Mouse (Mus musculus): ENCODE results near the gene Zfp664.

Gene Zfp664

GRCm38 (mm10) chr5:124922356-124923352 lies 60.2 kb downstream of the Zfp664 start:
- peak; percentile 48 for DNase-seq (ENCODE audit: low read depth, low spot score)

GRCm38 (mm10) chr5:124929425-124930054 lies 67.0 kb downstream of the Zfp664 start:
- no peak for DNase-seq (ENCODE audit: low read depth, low spot score)

- DNase-seq (ENCODE audit: low read depth, low spot score), result no peak
Observed at GRCm38 (mm10) chr5:124930055-124930439, 67.6 kb downstream of the Zfp664 start.

- DNase-seq (ENCODE audit: low read depth, low spot score), result no peak
Observed at GRCm38 (mm10) chr5:124930603-124931002, 68.1 kb downstream of the Zfp664 start.

GRCm38 (mm10) chr5:124931076-124931475 lies 68.6 kb downstream of the Zfp664 start:
- no peak for DNase-seq (ENCODE audit: low read depth, low spot score)

GRCm38 (mm10) chr5:124934558-124934957 lies 72.1 kb downstream of the Zfp664 start:
- DNase-seq (ENCODE audit: low read depth, low spot score), result no peak

GRCm38 (mm10) chr5:124943181-124943792 lies 80.8 kb downstream of the Zfp664 start:
- no peak for DNase-seq (ENCODE audit: low read depth, low spot score)

- peak; percentile 44 for DNase-seq (ENCODE audit: low read depth, low spot score)
Observed at GRCm38 (mm10) chr5:124943793-124944383, 81.4 kb downstream of the Zfp664 start.

GRCm38 (mm10) chr5:124944384-124944783 lies 81.9 kb downstream of the Zfp664 start:
- DNase-seq (ENCODE audit: low read depth, low spot score), result no peak

- DNase-seq (ENCODE audit: low read depth, low spot score), result no peak
Observed at GRCm38 (mm10) chr5:124945046-124945445, 82.6 kb downstream of the Zfp664 start.

- DNase-seq (ENCODE audit: low read depth, low spot score), result no peak
Observed at GRCm38 (mm10) chr5:124950623-124951278, 88.3 kb downstream of the Zfp664 start.

GRCm38 (mm10) chr5:124951333-124951732 lies 88.8 kb downstream of the Zfp664 start:
- DNase-seq (ENCODE audit: low read depth, low spot score), result no peak
